Mouse (Mus musculus) ES-CJ7 (cell line): Measurements from ENCODE around the gene Plcb4.
A peak's percentile ranks its signal among the peaks of the same experiment; 100 is the strongest.
"Not testable (repeated sequence)": the region's sequence is repeated elsewhere in the genome, so short reads cannot be mapped to it uniquely, and the experiment has no call there.

ENCODE experiments used
- DNase-seq: peaks from one replicate; pipeline ENCODE4 v3.0.0; 2011; ENCODE audit warnings: low read depth, low spot score

Gene Plcb4

GRCm38 (mm10) chr2:135954760-135955548 lies 296.1 kb downstream of the Plcb4 start:
- DNase-seq, result no peak

- DNase-seq, result no peak
These were observed 297.0 kb downstream of the Plcb4 start for GRCm38 (mm10) chr2:135955796-135956195.

GRCm38 (mm10) chr2:135957689-135958088 lies 298.9 kb downstream of the Plcb4 start:
- peak; percentile 51 for DNase-seq

GRCm38 (mm10) chr2:135958453-135958852 lies 299.6 kb downstream of the Plcb4 start:
- DNase-seq, result no peak

- no peak for DNase-seq
These were observed 304.3 kb downstream of the Plcb4 start for GRCm38 (mm10) chr2:135963089-135963488.

- DNase-seq, result peak; percentile 50
These were observed 308.2 kb downstream of the Plcb4 start for GRCm38 (mm10) chr2:135966871-135967557.

- DNase-seq, result no peak
These were observed 309.3 kb downstream of the Plcb4 start for GRCm38 (mm10) chr2:135968159-135968558.

GRCm38 (mm10) chr2:135970902-135971301 lies 312.1 kb downstream of the Plcb4 start:
- DNase-seq, result no peak

- DNase-seq, result no peak
These were observed 317.2 kb downstream of the Plcb4 start for GRCm38 (mm10) chr2:135975978-135976377.

- no peak for DNase-seq
These were observed 320.0 kb downstream of the Plcb4 start for GRCm38 (mm10) chr2:135978790-135979189.

- no peak for DNase-seq
These were observed 321.6 kb downstream of the Plcb4 start for GRCm38 (mm10) chr2:135980428-135980827.

- DNase-seq, result no peak
These were observed 325.2 kb downstream of the Plcb4 start for GRCm38 (mm10) chr2:135983972-135984371.

- peak; percentile 43 for DNase-seq
These were observed 326.9 kb downstream of the Plcb4 start for GRCm38 (mm10) chr2:135985536-135986265.

GRCm38 (mm10) chr2:135988475-135988874 lies 329.7 kb downstream of the Plcb4 start:
- peak; percentile 10 for DNase-seq

- DNase-seq, result not testable (repeated sequence)
These were observed 331.9 kb downstream of the Plcb4 start for GRCm38 (mm10) chr2:135990686-135991085.

GRCm38 (mm10) chr2:135993314-135993713 lies 334.5 kb downstream of the Plcb4 start:
- DNase-seq, result peak; percentile 14

- DNase-seq, result no peak
These were observed 336.4 kb downstream of the Plcb4 start for GRCm38 (mm10) chr2:135995196-135995595.

- no peak for DNase-seq
These were observed 338.1 kb downstream of the Plcb4 start for GRCm38 (mm10) chr2:135996936-135997335.

GRCm38 (mm10) chr2:135997361-135998150 lies 338.7 kb downstream of the Plcb4 start:
- no peak for DNase-seq

GRCm38 (mm10) chr2:135998886-135999285 lies 340.1 kb downstream of the Plcb4 start:
- DNase-seq, result no peak

GRCm38 (mm10) chr2:135999361-135999760 lies 340.6 kb downstream of the Plcb4 start:
- peak; percentile 8 for DNase-seq
